Mouse (Mus musculus) liver, postnatal 0 days (tissue): Measurements from ENCODE around the gene Bcl9.

Experiments used
- CTCF ChIP-seq: sonication (generic); IDR thresholded peaks from 2 replicates; pipeline ENCODE4 v1.5.1; 2016; ENCODE audit warnings: antibody characterized with exemption, low read depth
- EP300 ChIP-seq: IDR thresholded peaks from 2 replicates; pipeline ENCODE4 v1.6.1; 2016; ENCODE audit warnings: antibody characterized with exemption, low read depth, mild to moderate bottlenecking

DNA sequence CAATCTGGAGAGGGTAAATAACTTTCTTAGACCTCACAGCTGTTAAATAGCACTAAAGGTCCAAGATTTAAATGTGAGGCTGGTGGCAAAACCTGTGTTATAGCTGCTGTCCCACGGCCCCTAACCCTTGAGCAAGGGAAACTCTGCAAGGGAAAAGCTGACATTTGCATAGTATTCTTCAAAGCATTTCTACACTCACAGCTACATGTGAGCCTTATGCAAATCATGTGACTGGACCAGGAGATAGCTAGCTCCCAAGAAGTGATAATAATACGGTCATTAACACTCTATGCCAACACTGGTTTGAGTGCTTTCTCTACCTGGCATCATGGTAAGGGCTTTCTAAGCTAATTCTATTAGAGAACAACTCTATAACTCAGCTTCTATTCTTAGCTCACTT is 60.3 kb downstream of the Bcl9 start:
- TF ChIP-seq CTCF = no peak
- no peak for TF ChIP-seq EP300
